Mouse (Mus musculus) heart, adult 9 months (tissue): ENCODE measurements around the gene Ctdnep1.

Experiments
- DNase-seq, 2 experiments: peaks; one replicate each; pipeline ENCODE4 v3.0.0; 2022; ENCODE audit warnings: low spot score in 2 of 2

Gene Ctdnep1

GRCm38 (mm10) chr11:69981141-69981762, at the start of gene Ctdnep1:
Gene Ctdnep1, plus strand, starts transcription at chr11:69981156.
- peak in 1 of 2 experiments; percentile 24 for DNase-seq

- DNase-seq = no peak
These were observed 49.2 kb upstream of the Ctdnep1 start for GRCm38 (mm10) chr11:69931769-69932168.

GRCm38 (mm10) chr11:69932254-69932653, 48.7 kb upstream of the Ctdnep1 start:
- DNase-seq = no peak

- DNase-seq = no peak
These were observed 47.9 kb upstream of the Ctdnep1 start for GRCm38 (mm10) chr11:69933066-69933465.

GRCm38 (mm10) chr11:69934169-69934568, 46.8 kb upstream of the Ctdnep1 start:
- peak; percentile 82 to 87 for DNase-seq

- DNase-seq = no peak
These were observed 46.3 kb upstream of the Ctdnep1 start for GRCm38 (mm10) chr11:69934681-69935080.

GRCm38 (mm10) chr11:69935137-69935879, 45.6 kb upstream of the Ctdnep1 start, which contains the start of gene Ybx2:
Gene Ybx2, plus strand, starts transcription at chr11:69935796.
- peak; percentile 84 to 87 for DNase-seq

GRCm38 (mm10) chr11:69936156-69936555, 44.8 kb upstream of the Ctdnep1 start:
- DNase-seq = no peak

GRCm38 (mm10) chr11:69936714-69937347, 44.1 kb upstream of the Ctdnep1 start:
- peak in 1 of 2 experiments; percentile 44 for DNase-seq

- DNase-seq = peak; percentile 60 to 61
These were observed 43.6 kb upstream of the Ctdnep1 start for GRCm38 (mm10) chr11:69937385-69937784.

GRCm38 (mm10) chr11:69937834-69938233, 43.1 kb upstream of the Ctdnep1 start:
- no peak for DNase-seq

- no peak for DNase-seq
These were observed 42.5 kb upstream of the Ctdnep1 start for GRCm38 (mm10) chr11:69938401-69938979.

- no peak for DNase-seq
These were observed 41.8 kb upstream of the Ctdnep1 start for GRCm38 (mm10) chr11:69939181-69939580.

GRCm38 (mm10) chr11:69939731-69940130, 41.2 kb upstream of the Ctdnep1 start:
- no peak for DNase-seq

GRCm38 (mm10) chr11:69940962-69941361, 40.0 kb upstream of the Ctdnep1 start:
- no peak for DNase-seq

GRCm38 (mm10) chr11:69945216-69945615, 35.7 kb upstream of the Ctdnep1 start:
- no peak for DNase-seq

- DNase-seq = no peak
These were observed 34.7 kb upstream of the Ctdnep1 start for GRCm38 (mm10) chr11:69945997-69946891.

GRCm38 (mm10) chr11:69947337-69948065, 33.5 kb upstream of the Ctdnep1 start:
- DNase-seq = peak; percentile 64 to 65

- peak; percentile 91 to 92 for DNase-seq
These were observed 32.7 kb upstream of the Ctdnep1 start, which contains the start of gene Slc2a4 for GRCm38 (mm10) chr11:69948066-69948762. Gene Slc2a4, minus strand, starts transcription at chr11:69948188.

- peak; percentile 84 to 92 for DNase-seq
These were observed 32.2 kb upstream of the Ctdnep1 start for GRCm38 (mm10) chr11:69948763-69949150.
